7 mouse cellular contexts compared by ENCODE assay signal in the genomic region with DNA sequence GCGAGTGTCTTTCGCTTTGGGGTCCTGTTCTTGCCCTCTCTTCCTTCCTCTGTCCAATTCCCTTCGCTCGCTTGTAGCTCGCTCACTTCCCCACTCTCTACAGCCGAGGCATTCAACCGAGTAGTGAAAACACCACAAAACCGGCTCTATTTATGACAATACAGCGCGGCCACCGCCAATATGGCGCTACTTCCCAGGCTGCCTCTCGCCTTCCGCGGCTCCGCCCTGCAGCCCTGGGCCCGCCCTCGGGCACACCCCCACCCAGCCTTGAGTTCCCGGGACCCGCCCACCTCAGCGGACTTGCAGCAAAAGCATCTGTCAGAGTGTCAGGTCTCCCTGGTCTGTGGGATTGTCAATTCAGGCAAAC. TPM values are rescaled to one million over a fixed set of nuclear protein-coding genes. Genes with fewer than 3 reads are reported as not detected.
A peak's percentile ranks its signal among the peaks of the same experiment; 100 is the strongest.
DNase-seq lines count a peak whose midpoint lies in the region; ATAC-seq lines count a peak whose summit lies in the region.

Gene Papolg, minus strand, starts transcription at position 194 of the 367 bp plus-strand sequence.

- no peaks in the 10 kb centered on the region for H3K9me3 ChIP-seq in intestine, embryonic 16.5 days (ENCODE audit: control insufficient read depth, low read length)
- H3K9me3 ChIP-seq in midbrain, embryonic 11.5 days (ENCODE audit: control insufficient read depth, low read length): no peaks in the 10 kb centered on the region

- intact Hi-C loops in left cerebral cortex, postnatal 36 days (cut with DNase I): loop anchor here (2.0 kb wide), 1 partner anchor 124 kb away; the partner anchor contains the start of gene Rel

- WGBS in intestine, embryonic 16.5 days: under 1% methylated on average over 21 of the region's 21 CpGs
- WGBS in midbrain, embryonic 11.5 days: under 1% methylated on average over 21 of the region's 21 CpGs

- H3K4me1 ChIP-seq in intestine, embryonic 16.5 days (ENCODE audit: control insufficient read depth, insufficient read depth, low read length): no peaks in the 10 kb centered on the region
- peaks cover 3% of the 10 kb centered on the region; the same call in 1 of the 2 replicates for H3K4me1 ChIP-seq in midbrain, embryonic 11.5 days (ENCODE audit: control insufficient read depth, insufficient read depth, low read length)

- H3K9ac ChIP-seq in intestine, embryonic 16.5 days (ENCODE audit: low read depth, low read length): peak within 1 kb of the TSS; percentile 88
- H3K9ac ChIP-seq in midbrain, embryonic 11.5 days (ENCODE audit: low read length): peak within 1 kb of the TSS; percentile 90

- peak within 1 kb of the TSS; percentile 97 for H3K4me3 ChIP-seq in intestine, embryonic 16.5 days (ENCODE audit: low read length)
- peak within 1 kb of the TSS; percentile 98 for H3K4me3 ChIP-seq in midbrain, embryonic 11.5 days (ENCODE audit: low read depth, low read length)

- H3K4me2 ChIP-seq in intestine, embryonic 16.5 days (ENCODE audit: low read depth, low read length): peak within 1 kb of the TSS; percentile 82
- peak within 1 kb of the TSS; percentile 52 for H3K4me2 ChIP-seq in midbrain, embryonic 11.5 days

- no peaks in the 10 kb centered on the region for H3K27me3 ChIP-seq in intestine, embryonic 16.5 days (replicated peaks; ENCODE audit: control insufficient read depth, insufficient read depth, low read length)
- H3K27me3 ChIP-seq in midbrain, embryonic 11.5 days (ENCODE audit: control insufficient read depth, insufficient read depth, low read length): no peaks in the 10 kb centered on the region

- peak within 1 kb of the TSS; percentile 93 for H3K27ac ChIP-seq in intestine, embryonic 16.5 days (ENCODE audit: low read length)
- peak within 1 kb of the TSS; percentile 91 for H3K27ac ChIP-seq in midbrain, embryonic 11.5 days (ENCODE audit: low read depth, low read length)

- H3K36me3 ChIP-seq in intestine, embryonic 16.5 days (ENCODE audit: control insufficient read depth, insufficient read depth, low read length): peaks cover 4% of the 10 kb centered on the region; the same call in 1 of the 2 replicates
- no peaks in the 10 kb centered on the region for H3K36me3 ChIP-seq in midbrain, embryonic 11.5 days (ENCODE audit: control insufficient read depth, insufficient read depth, low read length)

- DNase-seq in adrenal gland, adult 8-10 months: peak; percentile 93
- peak; percentile 95 for DNase-seq in embryo, embryonic 9.5 days (ENCODE audit: extremely low spot score)
- peak; percentile 86 to 91 for DNase-seq in gastrocnemius, postnatal 4 days (ENCODE audit: low spot score in 2 of 2)
- peak; percentile 89 to 91 for DNase-seq in left cerebral cortex, postnatal 36 days (ENCODE audit: low spot score in 2 of 2)
- peak; percentile 98 for DNase-seq in midbrain, embryonic 11.5 days (ENCODE audit: low spot score, missing footprints)
- DNase-seq in skeletal muscle tissue, adult 2 months (ENCODE audit: low read depth, low spot score): peak; percentile 68

- peak; percentile 100 for ATAC-seq in intestine, embryonic 16.5 days
- peak; percentile 100 for ATAC-seq in midbrain, embryonic 11.5 days (ENCODE audit: low FRiP score)

RNA-seq across cellular contexts. Expression of gene Papolg, which starts in this region (rescaled TPM):
- 10 to 100 TPM; 13.4 to 16.3 (median 14.2) TPM for total RNA-seq in adrenal gland, adult 8-10 months (2022)
- 1 to 10 TPM; 7.0 to 7.5 TPM for total RNA-seq in gastrocnemius, postnatal 4 days (2021)
- 8.5 and 9.1 TPM in 2 replicates for polyA plus RNA-seq in intestine, embryonic 16.5 days (2015; fragmentation: Nextera tagmentation; extraction: Ambion mirVana)
- total RNA-seq in left cerebral cortex, postnatal 36 days (2021): 10 to 100 TPM; 17.6 to 22.8 TPM
- polyA plus RNA-seq in midbrain, embryonic 11.5 days (2014; fragmentation: Nextera tagmentation; extraction: Ambion mirVana): 28.8 and 32.3 TPM in 2 replicates

Comparison
In these comparisons a context has a peak if more than half of its experiments do, and no peak if none do; other contexts are left out.
1. Peak in every context shown above with its lines: DNase-seq, ATAC-seq, H3K4me3 ChIP-seq and H3K27ac ChIP-seq.